Mouse (Mus musculus) lung, embryonic 15.5 days (tissue): ENCODE data around the gene Slc30a9. TPM values are rescaled to one million over a fixed set of nuclear protein-coding genes. Genes with fewer than 3 reads are reported as not detected.

ENCODE experiments used
- ATAC-seq: fragments of 200-750 bp; cut with Nextera tagmentation; 2 replicates; pipeline ENCODE4 v1.8.0; 2017; ENCODE audit warnings: moderate number of reproducible peaks, borderline replicate concordance; ENCODE audit not compliant: low FRiP score, low TSS enrichment; ENCODE audit errors: extremely low read depth
- H3K27ac ChIP-seq: fragments of 300-500 bp; sonication (generic); 2 replicates; pipeline ENCODE4 v1.5.1; 2015; ENCODE audit warnings: moderate library complexity, mild to moderate bottlenecking, inconsistent platforms
- H3K27me3 ChIP-seq: fragments of 300-500 bp; sonication (generic); 2 replicates; pipeline ENCODE4 v1.6.1; 2015; ENCODE audit warnings: inconsistent platforms
- H3K36me3 ChIP-seq: fragments of 300-500 bp; sonication (generic); 2 replicates; pipeline ENCODE4 v1.6.1; 2015; ENCODE audit warnings: inconsistent platforms
- H3K4me1 ChIP-seq: fragments of 300-500 bp; sonication (generic); 2 replicates; pipeline ENCODE4 v1.6.1; 2015; ENCODE audit warnings: inconsistent platforms
- H3K4me2 ChIP-seq: fragments of 300-500 bp; sonication (generic); 2 replicates; pipeline ENCODE4 v1.6.1; 2015; ENCODE audit warnings: inconsistent platforms, mild to moderate bottlenecking, moderate library complexity
- H3K4me3 ChIP-seq: fragments of 300-500 bp; sonication (generic); 2 replicates; pipeline ENCODE4 v1.5.1; 2015; ENCODE audit warnings: mild to moderate bottlenecking, inconsistent platforms
- H3K9ac ChIP-seq: fragments of 300-500 bp; sonication (generic); 2 replicates; pipeline ENCODE4 v1.6.1; 2015; ENCODE audit warnings: inconsistent platforms
- H3K9me3 ChIP-seq: fragments of 300-500 bp; sonication (generic); 2 replicates; pipeline ENCODE4 v1.6.1; 2016; ENCODE audit warnings: inconsistent platforms
- WGBS: fragments of 180-500 bp; shearing (Covaris S2); methylation state at CpG from one replicate; pipeline ENCODE4 v1.1.7; 2015; 5-methylcytosine and 5-hydroxymethylcytosine counted together
- polyA plus RNA-seq: library from polyadenylated mRNA; unstranded; fragments of >200 nt; fragmentation: Nextera tagmentation; extraction: Ambion mirVana; gene quantifications from 2 replicates; pipeline ENCODE4 v1.2.1, GENCODE M21; 2015

The Slc30a9 gene
- polyA plus RNA-seq, 1 experiment from 2014 or later, result 81.1 TPM

DNA sequence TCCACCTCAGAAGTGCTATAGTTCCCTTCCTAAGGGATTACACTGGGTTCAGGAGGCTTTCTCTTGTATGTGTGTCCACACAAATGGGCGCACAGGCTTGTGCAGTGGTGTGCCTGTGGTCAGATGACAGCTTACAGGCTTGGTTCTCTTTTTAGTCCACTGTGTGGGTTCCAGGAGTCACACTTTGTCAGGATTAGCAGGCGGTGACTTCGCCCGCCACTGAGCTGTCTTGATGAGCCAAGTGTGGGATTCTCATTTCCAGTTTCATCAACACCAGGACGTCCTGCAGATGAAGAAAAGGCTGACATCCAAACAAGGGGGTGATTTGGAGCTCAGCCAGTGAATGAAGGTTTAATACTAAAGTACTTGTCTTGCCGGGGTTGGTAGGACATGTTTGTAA, 11.1 kb upstream of the Slc30a9 start:
- Histone ChIP-seq H3K9ac (no peak overlapping the region), H3K4me2 (no peak overlapping the region), H3K9me3 (no peaks in the 10 kb centered on the region), H3K4me1 (no peaks in the 10 kb centered on the region), H3K36me3 (peaks cover 5% of the 10 kb centered on the region; the same call in 1 of the 2 replicates), H3K27ac (no peak overlapping the region), H3K27me3 (no peaks in the 10 kb centered on the region), H3K4me3 (no peak overlapping the region)
- ATAC-seq, result no peak
- 66% methylated on average over 6 of the region's 6 CpGs for WGBS

DNA sequence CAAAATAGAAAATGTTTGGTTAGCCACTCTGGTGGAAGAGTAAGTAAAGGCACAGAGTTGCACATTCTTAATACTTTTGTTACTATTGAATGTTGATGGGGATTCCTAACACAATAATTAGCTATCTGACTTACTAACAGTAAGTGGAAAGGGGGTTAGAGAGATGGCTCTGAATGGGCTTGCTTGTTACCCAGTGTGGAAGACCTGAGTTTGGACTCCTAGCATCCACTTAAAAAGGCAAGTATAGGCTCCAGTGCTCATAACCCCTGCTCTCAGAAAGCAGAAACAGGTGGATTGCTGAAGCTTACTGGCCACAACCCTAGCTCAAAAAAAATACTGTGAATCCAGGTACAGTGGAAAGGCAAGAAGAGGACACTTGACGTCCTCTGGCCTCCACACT, 10.6 kb upstream of the Slc30a9 start:
- H3K4me1 ChIP-seq, result no peaks in the 10 kb centered on the region
- H3K9ac ChIP-seq, result no peak overlapping the region
- no peaks in the 10 kb centered on the region for H3K9me3 ChIP-seq
- 100% methylated on average over 1 of the region's 1 CpGs for WGBS
- no peak overlapping the region for H3K27ac ChIP-seq
- ATAC-seq, result no peak
- no peak overlapping the region for H3K4me2 ChIP-seq
- no peaks in the 10 kb centered on the region for H3K27me3 ChIP-seq
- H3K4me3 ChIP-seq, result no peak overlapping the region
- peaks cover 5% of the 10 kb centered on the region; the same call in 1 of the 2 replicates for H3K36me3 ChIP-seq

DNA sequence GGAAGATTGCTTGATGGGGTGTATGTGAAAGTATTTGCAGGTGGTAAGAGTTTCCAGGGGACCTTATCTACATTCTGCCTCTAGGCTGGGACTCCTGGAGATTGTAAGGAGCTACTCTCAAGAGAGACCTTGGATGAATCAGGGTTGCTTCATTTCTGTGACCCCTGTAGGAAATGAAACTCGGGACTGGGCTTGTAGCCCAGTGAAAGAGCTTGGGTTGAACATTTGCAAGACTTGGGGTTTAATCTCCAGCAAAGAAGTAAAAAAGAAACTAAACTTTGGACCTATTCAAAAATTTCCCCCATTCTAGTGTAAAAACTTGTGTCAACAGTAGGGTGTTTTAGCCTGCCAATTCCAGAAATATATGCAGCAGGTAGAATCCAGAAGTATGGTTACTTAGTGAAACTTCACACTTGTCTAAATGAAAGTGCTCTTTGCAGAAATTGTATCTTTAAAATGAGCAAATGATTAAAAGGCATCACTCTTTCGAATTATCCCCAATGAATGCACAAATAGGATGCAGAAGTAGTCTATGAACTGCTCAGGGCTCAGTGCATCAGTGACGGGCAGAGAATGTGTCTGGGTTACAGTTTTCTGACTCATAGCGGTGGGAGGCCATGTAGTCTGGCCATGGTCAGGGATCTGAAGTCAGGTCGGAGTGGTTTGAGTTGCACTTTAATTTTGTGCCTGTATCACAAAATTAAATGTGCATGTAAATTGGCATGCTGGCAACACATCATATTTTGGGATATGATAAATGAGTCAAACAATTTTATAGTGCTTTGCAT, 9.5 kb upstream of the Slc30a9 start:
- WGBS, result 86% methylated on average over 5 of the region's 5 CpGs
- Histone ChIP-seq H3K4me3 (no peak overlapping the region), H3K4me1 (no peaks in the 10 kb centered on the region), H3K9ac (no peak overlapping the region), H3K36me3 (peaks cover 5% of the 10 kb centered on the region; the same call in 1 of the 2 replicates), H3K27ac (no peak overlapping the region), H3K4me2 (no peak overlapping the region), H3K27me3 (no peaks in the 10 kb centered on the region), H3K9me3 (no peaks in the 10 kb centered on the region)
- no peak for ATAC-seq

DNA sequence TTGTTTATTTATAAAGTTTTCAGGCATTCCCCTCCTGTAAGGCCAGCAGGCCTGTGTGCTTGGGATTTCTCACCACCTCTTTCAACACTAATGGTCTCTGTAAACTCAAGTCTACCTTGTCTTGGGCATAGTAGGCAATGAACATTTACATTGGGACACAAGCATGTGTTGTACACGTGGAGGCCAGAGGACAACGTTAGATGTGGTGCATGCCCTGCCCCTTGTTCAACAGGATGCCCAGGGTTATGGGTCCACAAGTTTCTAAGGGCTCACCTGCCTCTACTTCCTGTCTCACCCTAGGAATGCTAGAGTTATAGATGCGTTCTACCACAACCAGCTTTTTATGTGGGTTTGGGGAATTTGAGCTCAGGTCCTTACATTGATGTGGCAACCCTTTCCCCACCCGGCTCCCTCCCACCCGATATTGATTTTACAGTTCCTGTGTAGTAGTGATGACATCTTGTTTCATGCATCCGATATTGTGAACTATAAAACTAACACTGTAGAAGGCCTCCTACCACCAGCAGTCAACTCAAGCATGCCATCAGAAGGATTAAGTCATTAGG, 6.8 kb upstream of the Slc30a9 start:
- H3K36me3 ChIP-seq, result no peaks in the 10 kb centered on the region
- no peak overlapping the region for H3K4me3 ChIP-seq
- ATAC-seq, result no peak
- H3K9ac ChIP-seq, result no peak overlapping the region
- no peak overlapping the region for H3K4me2 ChIP-seq
- WGBS, result 85% methylated on average over 6 of the region's 6 CpGs
- H3K27ac ChIP-seq, result no peak overlapping the region
- no peaks in the 10 kb centered on the region for H3K9me3 ChIP-seq
- H3K4me1 ChIP-seq, result no peaks in the 10 kb centered on the region
- no peaks in the 10 kb centered on the region for H3K27me3 ChIP-seq

DNA sequence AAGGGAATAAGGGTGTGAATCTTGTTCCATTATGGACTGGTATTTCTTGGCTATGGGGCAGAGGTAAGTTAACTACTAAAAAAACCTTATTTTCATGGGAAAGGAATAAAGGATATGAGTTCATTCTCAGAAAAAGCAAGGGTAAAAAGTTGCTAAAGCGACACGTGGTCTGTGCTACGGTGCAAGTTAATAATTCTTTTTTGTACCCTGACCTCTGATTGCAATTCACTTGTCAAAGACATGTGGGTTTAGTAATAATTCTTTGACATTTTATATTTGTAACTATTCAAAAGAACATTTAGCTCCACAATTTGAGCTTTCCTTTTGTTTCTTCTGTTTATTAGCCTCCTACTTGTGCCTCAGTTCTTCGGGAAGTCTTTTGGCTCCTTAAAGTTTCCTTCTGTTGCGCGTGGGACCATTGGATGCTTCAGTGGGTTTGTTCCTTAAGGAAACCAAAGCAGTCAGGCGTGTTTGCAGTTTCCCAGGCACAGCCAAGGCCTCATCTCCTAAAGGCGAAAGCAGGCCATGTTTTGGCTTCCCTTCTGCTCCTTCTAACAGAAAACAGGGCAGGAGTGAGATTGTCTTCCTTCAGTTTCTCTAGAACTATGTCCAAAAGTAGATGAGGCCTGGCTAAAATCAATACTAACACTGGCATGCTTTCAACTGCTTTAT, 5.7 kb upstream of the Slc30a9 start:
- H3K9me3 ChIP-seq, result no peaks in the 10 kb centered on the region
- no peaks in the 10 kb centered on the region for H3K4me1 ChIP-seq
- no peak overlapping the region for H3K4me2 ChIP-seq
- H3K27ac ChIP-seq, result no peak overlapping the region
- 94% methylated on average over 8 of the region's 8 CpGs for WGBS
- no peaks in the 10 kb centered on the region for H3K27me3 ChIP-seq
- no peak overlapping the region for H3K9ac ChIP-seq
- no peak for ATAC-seq
- no peak overlapping the region for H3K4me3 ChIP-seq
- H3K36me3 ChIP-seq, result no peaks in the 10 kb centered on the region

DNA sequence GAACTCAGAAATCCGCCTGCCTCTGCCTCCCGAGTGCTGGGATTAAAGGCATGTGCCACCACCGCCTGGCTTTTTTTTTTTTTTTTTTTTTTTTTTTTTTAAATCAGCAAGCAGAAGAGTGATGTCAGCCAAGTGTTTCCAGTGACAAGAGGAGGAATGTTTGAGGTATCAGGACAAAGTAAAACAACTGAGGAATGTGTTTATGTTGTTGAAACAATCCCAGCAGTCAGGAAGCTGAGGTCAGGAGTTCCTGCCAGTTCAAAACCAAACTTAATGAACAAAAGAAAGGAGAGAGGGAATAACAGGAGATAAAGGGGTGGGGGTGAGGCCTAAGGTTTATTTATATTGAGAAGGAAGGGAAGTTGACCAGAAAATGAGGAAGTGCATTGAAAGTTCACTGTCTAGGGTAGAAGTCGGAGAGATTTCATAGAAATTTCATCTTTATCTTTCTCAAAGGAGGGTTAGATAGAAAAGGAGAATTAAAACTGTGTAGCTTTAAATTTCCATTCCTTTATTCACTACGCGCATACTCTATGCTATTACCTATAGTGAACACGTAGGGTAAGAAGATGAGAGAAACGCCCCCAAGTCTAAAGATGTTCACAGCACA, 4.9 kb upstream of the Slc30a9 start:
- Histone ChIP-seq H3K4me3 (no peak overlapping the region), H3K27ac (no peak overlapping the region), H3K9ac (no peak overlapping the region), H3K4me2 (no peak overlapping the region), H3K9me3 (no peaks in the 10 kb centered on the region), H3K4me1 (no peaks in the 10 kb centered on the region), H3K36me3 (no peaks in the 10 kb centered on the region), H3K27me3 (no peaks in the 10 kb centered on the region)
- 66% methylated on average over 8 of the region's 8 CpGs for WGBS
- ATAC-seq, result no peak

DNA sequence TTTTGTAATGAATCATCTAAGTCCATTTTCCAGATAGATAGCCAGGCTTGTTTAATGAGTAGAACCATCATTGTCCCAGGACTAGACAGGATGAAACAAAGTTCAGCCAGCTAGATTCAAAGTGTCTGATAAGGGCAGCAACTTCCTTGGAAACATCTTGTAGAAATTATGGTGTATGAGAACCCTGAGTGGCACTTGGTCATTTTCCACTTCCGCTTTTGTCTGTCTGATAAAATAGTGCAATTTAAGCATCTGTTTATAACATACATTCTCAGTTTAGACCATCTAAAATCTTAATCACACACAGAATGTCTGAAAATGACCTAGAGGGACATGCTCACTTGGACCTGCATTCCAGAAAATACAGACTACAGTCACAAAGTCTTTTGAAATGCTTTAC, 2.9 kb upstream of the Slc30a9 start:
- Histone ChIP-seq H3K9me3 (no peaks in the 10 kb centered on the region), H3K4me3 (no peak overlapping the region), H3K4me2 (no peak overlapping the region), H3K4me1 (peaks cover 8% of the 10 kb centered on the region), H3K27me3 (no peaks in the 10 kb centered on the region), H3K27ac (no peak overlapping the region), H3K36me3 (no peaks in the 10 kb centered on the region), H3K9ac (no peak overlapping the region)
- ATAC-seq, result no peak
- WGBS, result 56% methylated on average over 1 of the region's 1 CpGs

DNA sequence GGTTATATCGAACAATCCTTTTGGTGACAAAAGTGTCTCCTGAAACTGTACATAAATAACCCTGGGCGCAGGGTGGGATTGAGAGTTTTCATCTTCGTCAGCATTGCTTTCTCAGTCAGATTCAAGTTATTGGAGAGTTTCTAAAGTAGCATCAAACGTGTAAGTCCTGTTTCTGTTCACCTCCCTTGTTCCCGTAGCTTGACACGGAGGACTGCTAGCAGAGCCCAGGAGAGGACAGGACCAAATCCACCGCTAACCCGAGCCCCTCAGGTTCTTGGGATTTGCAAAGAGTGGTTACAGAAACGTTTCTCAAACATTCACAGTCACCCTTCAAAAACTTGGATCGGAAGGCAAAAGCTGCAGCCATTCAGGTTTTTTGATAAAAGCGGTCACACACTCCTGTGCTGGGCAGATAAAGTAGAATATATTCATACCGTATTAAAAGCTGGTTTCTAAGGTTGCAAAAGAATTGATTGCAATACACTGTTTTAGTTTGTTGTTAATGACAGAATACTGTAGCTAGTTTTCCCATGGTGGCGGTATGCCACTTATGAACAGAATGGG, 986 bp downstream of the Slc30a9 start:
- no peaks in the 10 kb centered on the region for H3K27me3 ChIP-seq
- no peak for ATAC-seq
- peak overlapping the region; percentile 91 for H3K9ac ChIP-seq
- no peak overlapping the region for H3K27ac ChIP-seq
- H3K36me3 ChIP-seq, result no peaks in the 10 kb centered on the region
- peaks cover 8% of the 10 kb centered on the region for H3K4me1 ChIP-seq
- peak overlapping the region; percentile 70 for H3K4me2 ChIP-seq
- peak overlapping the region; percentile 99 for H3K4me3 ChIP-seq
- H3K9me3 ChIP-seq, result no peaks in the 10 kb centered on the region
- 20% methylated on average over 13 of the region's 13 CpGs for WGBS

DNA sequence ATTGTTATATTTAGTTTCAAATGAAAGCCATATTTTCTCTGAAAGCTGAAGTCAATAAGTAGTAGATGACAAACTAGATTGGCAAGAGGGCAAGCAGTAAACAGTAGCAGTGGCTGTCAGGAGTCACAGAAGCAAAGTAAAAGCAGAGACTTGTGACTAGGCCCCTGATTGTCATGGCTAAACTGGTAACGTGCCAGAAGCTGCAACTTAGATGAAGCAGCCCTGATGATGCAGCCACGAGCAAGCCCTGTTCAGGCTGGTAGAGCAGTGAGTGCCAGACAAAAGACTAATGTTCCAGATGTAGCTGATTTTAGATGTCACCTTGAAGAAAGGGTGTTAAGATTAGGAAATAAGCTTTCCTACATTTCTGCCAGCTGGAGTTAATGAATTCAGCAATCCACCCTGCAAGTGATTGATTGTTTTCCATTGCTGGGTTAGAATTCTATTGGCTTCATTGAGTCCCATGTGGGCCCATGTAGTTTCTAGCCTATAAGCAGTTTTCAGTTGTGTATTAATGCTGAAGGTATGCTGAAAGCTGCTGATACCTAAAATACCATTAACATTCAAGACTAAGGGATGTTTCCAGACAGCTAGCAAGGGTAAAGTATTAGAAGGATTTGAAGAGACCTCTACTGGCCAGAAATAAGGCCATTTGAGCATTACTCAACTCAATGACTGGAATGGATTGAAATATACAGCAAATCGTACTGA, 5.2 kb downstream of the Slc30a9 start:
- Histone ChIP-seq H3K27ac (no peak overlapping the region), H3K4me3 (no peak overlapping the region), H3K9ac (no peak overlapping the region), H3K27me3 (no peaks in the 10 kb centered on the region), H3K4me2 (no peak overlapping the region), H3K4me1 (peaks cover 8% of the 10 kb centered on the region), H3K36me3 (peaks cover 2% of the 10 kb centered on the region; the same call in 1 of the 2 replicates), H3K9me3 (no peaks in the 10 kb centered on the region)
- no peak for ATAC-seq
- 72% methylated on average over 3 of the region's 3 CpGs for WGBS

DNA sequence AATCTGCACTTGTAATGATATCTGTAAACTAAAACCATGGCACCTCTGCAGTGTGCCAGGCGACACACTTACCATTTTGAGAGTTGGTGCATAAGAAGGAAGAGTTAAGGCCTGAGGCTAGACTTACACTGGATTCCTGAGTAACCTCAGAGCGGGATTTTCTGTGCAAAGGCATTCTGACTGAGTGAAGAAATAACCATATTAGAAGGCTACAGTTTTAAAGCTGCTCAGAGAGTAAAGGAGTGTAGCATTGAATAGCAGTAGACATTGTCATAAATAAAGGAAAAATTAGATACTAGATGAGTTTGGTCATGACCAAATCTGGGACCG, 5.7 kb downstream of the Slc30a9 start:
- Histone ChIP-seq H3K9me3 (no peaks in the 10 kb centered on the region), H3K27me3 (no peaks in the 10 kb centered on the region), H3K4me3 (no peak overlapping the region), H3K27ac (no peak overlapping the region), H3K4me1 (peaks cover 7% of the 10 kb centered on the region), H3K4me2 (no peak overlapping the region), H3K36me3 (peaks cover 4% of the 10 kb centered on the region; the same call in 1 of the 2 replicates), H3K9ac (no peak overlapping the region)
- 96% methylated on average over 3 of the region's 3 CpGs for WGBS
- no peak for ATAC-seq

DNA sequence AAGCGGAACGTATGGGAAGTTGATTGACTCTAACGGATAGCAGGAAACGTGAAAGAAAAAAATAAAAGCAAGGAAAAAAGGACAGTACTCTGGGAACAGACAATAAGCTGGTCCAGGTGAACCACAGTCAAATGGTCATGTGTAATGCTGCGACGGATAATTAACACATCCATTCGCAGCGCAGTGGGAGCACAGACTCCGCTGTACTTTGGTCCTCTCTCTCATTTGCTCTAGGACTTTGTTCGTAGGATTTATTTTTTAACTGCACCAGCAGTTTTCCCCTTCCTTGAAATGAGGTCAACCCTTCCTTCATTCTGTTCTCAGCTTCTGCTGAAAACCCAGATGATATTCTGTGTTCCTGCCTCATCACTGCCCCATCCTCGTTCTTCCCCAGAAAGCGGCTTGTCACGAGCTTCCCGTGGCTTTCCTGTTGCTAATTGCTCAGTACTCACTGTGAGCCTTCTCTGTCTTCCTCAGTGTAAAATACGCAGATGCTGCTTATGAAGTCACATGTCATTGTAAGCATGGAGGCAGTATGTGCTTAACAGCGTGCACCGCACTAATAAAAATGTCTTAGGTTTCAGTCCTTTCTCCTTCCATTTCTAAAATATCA, 15.0 kb downstream of the Slc30a9 start:
- H3K9me3 ChIP-seq, result no peaks in the 10 kb centered on the region
- no peak for ATAC-seq
- H3K4me3 ChIP-seq, result no peak overlapping the region
- H3K27ac ChIP-seq, result no peak overlapping the region
- H3K27me3 ChIP-seq, result no peaks in the 10 kb centered on the region
- H3K36me3 ChIP-seq, result peaks cover 15% of the 10 kb centered on the region
- no peak overlapping the region for H3K4me2 ChIP-seq
- 86% methylated on average over 17 of the region's 17 CpGs for WGBS
- no peaks in the 10 kb centered on the region for H3K4me1 ChIP-seq
- no peak overlapping the region for H3K9ac ChIP-seq
